Mouse (Mus musculus) myocyte (in vitro differentiated cells): ENCODE results near the gene Lsm10. TPM values are rescaled to one million over a fixed set of nuclear protein-coding genes. Genes with fewer than 3 reads are reported as not detected.
A peak's percentile ranks its signal among the peaks of the same experiment; 100 is the strongest.

Source experiments
- H3K27me3 ChIP-seq: one replicate; pipeline ENCODE4 v1.6.1; 2011; ENCODE audit not compliant: control insufficient read depth, insufficient read depth, insufficient read length
- H3K36me3 ChIP-seq: one replicate; pipeline ENCODE4 v1.6.1; 2011; ENCODE audit not compliant: control insufficient read depth, insufficient read depth
- H3K4me2 ChIP-seq: one replicate; pipeline ENCODE4 v1.6.1; 2011; ENCODE audit warnings: low read depth, control low read depth
- H3K4me3 ChIP-seq: one replicate; pipeline ENCODE4 v1.5.1; 2011; ENCODE audit warnings: mild to moderate bottlenecking, control low read depth, moderate library complexity
- H3K79me2 ChIP-seq: one replicate; pipeline ENCODE4 v1.6.1; 2011; ENCODE audit not compliant: control insufficient read depth, insufficient read depth
- H3ac ChIP-seq: one replicate; pipeline ENCODE4 v1.6.1; 2011; ENCODE audit not compliant: control insufficient read depth, insufficient read length
- CEBPB ChIP-seq: IDR thresholded peaks from 2 replicates; pipeline ENCODE4 v1.6.1; 2011; ENCODE audit warnings: mild to moderate bottlenecking, moderate library complexity; ENCODE audit not compliant: poor library complexity, insufficient read depth, severe bottlenecking
- E2F4 ChIP-seq: IDR thresholded peaks from one replicate; pipeline ENCODE4 v1.6.1; 2011; ENCODE audit warnings: mild to moderate bottlenecking, control low read depth, moderate library complexity; ENCODE audit not compliant: insufficient read depth
- MAX ChIP-seq: IDR thresholded peaks from one replicate; pipeline ENCODE4 v1.6.1; 2011; ENCODE audit warnings: low read depth, mild to moderate bottlenecking, control low read depth
- MYOD1 ChIP-seq, 3 experiments: IDR thresholded peaks; one replicate each; pipeline ENCODE4 v1.6.1; 2011; ENCODE audit warnings: control low read depth in 2 of 3, low read depth in 2 of 3, mild to moderate bottlenecking in 2 of 3, moderate library complexity in 1 of 3; ENCODE audit not compliant: insufficient read length in 2 of 3, control insufficient read depth in 1 of 3
- MYOG ChIP-seq, 3 experiments: IDR thresholded peaks; one replicate each; pipeline ENCODE4 v1.6.1; 2011; ENCODE audit warnings: control low read depth in 2 of 3, low read depth in 2 of 3, mild to moderate bottlenecking in 2 of 3; ENCODE audit not compliant: insufficient read length in 2 of 3, control insufficient read depth in 1 of 3, insufficient read depth in 1 of 3
- POLR2A ChIP-seq: IDR thresholded peaks from one replicate; pipeline ENCODE4 v1.6.1; 2011; ENCODE audit warnings: low read depth, mild to moderate bottlenecking, control low read depth, moderate library complexity; ENCODE audit not compliant: insufficient read length
- POLR2AphosphoS2 ChIP-seq: IDR thresholded peaks from one replicate; pipeline ENCODE4 v1.6.1; 2011; ENCODE audit warnings: low read depth, control low read depth; ENCODE audit not compliant: insufficient read length
- REST ChIP-seq: IDR thresholded peaks from one replicate; pipeline ENCODE4 v1.6.1; 2011; ENCODE audit warnings: mild to moderate bottlenecking, control low read depth, moderate library complexity; ENCODE audit not compliant: insufficient read depth, insufficient read length
- SRF ChIP-seq: IDR thresholded peaks from one replicate; pipeline ENCODE4 v1.6.1; 2011; ENCODE audit warnings: low read depth; ENCODE audit not compliant: control insufficient read depth, insufficient read length
- TCF12 ChIP-seq: IDR thresholded peaks from one replicate; pipeline ENCODE4 v1.6.1; 2011; ENCODE audit warnings: mild to moderate bottlenecking, control low read depth; ENCODE audit not compliant: poor library complexity, insufficient read depth, severe bottlenecking
- TCF3 ChIP-seq: IDR thresholded peaks from one replicate; pipeline ENCODE4 v1.6.1; 2011; ENCODE audit warnings: low read depth, control low read depth; ENCODE audit not compliant: insufficient read length
- USF1 ChIP-seq: IDR thresholded peaks from one replicate; pipeline ENCODE4 v1.6.1; 2011; ENCODE audit warnings: low read depth, mild to moderate bottlenecking, control low read depth, moderate library complexity
- polyA plus RNA-seq: library from polyadenylated mRNA; unstranded; fragments of >200 nt; fragmentation: generic; extraction: Trizol; gene quantifications from one replicate; pipeline ENCODE4 v1.2.1, GENCODE M21; 2012; ENCODE audit warnings: missing spikeins

Gene Lsm10
- 50.5 TPM for polyA plus RNA-seq

- Histone ChIP-seq H3ac (no peak within 1 kb of the TSS), H3K4me2 (peak within 1 kb of the TSS; percentile 81), H3K4me3 (peak within 1 kb of the TSS; percentile 53), H3K36me3 (peaks cover 3% of the 10 kb centered on the region), H3K79me2 (peaks cover 25% of the 10 kb centered on the region), H3K27me3 (no peaks in the 10 kb centered on the region)
- TF ChIP-seq POLR2A (peak; percentile 98), POLR2AphosphoS2 (peak; percentile 94), SRF (no peak), TCF12 (no peak), USF1 (no peak)
Measured at GRCm38 (mm10) chr4:126096464-126097111, at the start of gene Lsm10. Gene Lsm10, plus strand, starts transcription at chr4:126096623.

GRCm38 (mm10) chr4:126046851-126047585, 49.4 kb upstream of the Lsm10 start, which contains the start of gene Mrps15:
Gene Mrps15, plus strand, starts transcription at chr4:126046925.
- TF ChIP-seq POLR2A (peak; percentile 60), SRF (peak; percentile 84), USF1 (no peak)
- no peaks in the 10 kb centered on the region for H3K27me3 ChIP-seq
- no peaks in the 10 kb centered on the region for H3K79me2 ChIP-seq
- peak within 1 kb of the TSS; percentile 83 for H3K4me2 ChIP-seq
- H3ac ChIP-seq = peak within 1 kb of the TSS; percentile 61
- peak within 1 kb of the TSS; percentile 64 for H3K4me3 ChIP-seq
- H3K36me3 ChIP-seq = peaks cover 13% of the 10 kb centered on the region

- no peaks in the 10 kb centered on the region for H3K27me3 ChIP-seq
- H3K4me3 ChIP-seq = no peak overlapping the region
- TF ChIP-seq E2F4 = no peak
- TF ChIP-seq REST = no peak
- TF ChIP-seq POLR2A = no peak
- TF ChIP-seq CEBPB = no peak
- TF ChIP-seq MYOD1 (IDR thresholded peaks at IDR 0.05; ENCODE audit: control insufficient read depth in 1 of 3, insufficient read length in 2 of 3, low read depth in 2 of 3) = no peak
- TF ChIP-seq POLR2AphosphoS2 = no peak
- no peak for TF ChIP-seq TCF3
- no peak for TF ChIP-seq USF1
- TF ChIP-seq MYOG (IDR thresholded peaks at IDR 0.05; ENCODE audit: control insufficient read depth in 1 of 3, insufficient read depth in 1 of 3, insufficient read length in 2 of 3, low read depth in 2 of 3) = no peak
- TF ChIP-seq MAX = no peak
- TF ChIP-seq TCF12 = no peak
- no peak for TF ChIP-seq SRF
- no peaks in the 10 kb centered on the region for H3K79me2 ChIP-seq
- no peak overlapping the region for H3K4me2 ChIP-seq
- H3K36me3 ChIP-seq = peaks cover 25% of the 10 kb centered on the region
- no peak overlapping the region for H3ac ChIP-seq
Measured at GRCm38 (mm10) chr4:126051617-126052016, 44.8 kb upstream of the Lsm10 start.

- Histone ChIP-seq H3ac (no peak overlapping the region), H3K36me3 (peaks cover 7% of the 10 kb centered on the region), H3K4me3 (peak overlapping the region; percentile 65), H3K79me2 (no peaks in the 10 kb centered on the region), H3K27me3 (no peaks in the 10 kb centered on the region), H3K4me2 (peak overlapping the region; percentile 84)
- TF ChIP-seq TCF12 (no peak), POLR2AphosphoS2 (peak; percentile 11), MAX (no peak), E2F4 (no peak), SRF (no peak), MYOD1 (IDR thresholded peaks at IDR 0.05; ENCODE audit: control insufficient read depth in 1 of 3, insufficient read length in 2 of 3, low read depth in 2 of 3) (no peak), USF1 (no peak)
Measured at GRCm38 (mm10) chr4:126057207-126058133, 39.0 kb upstream of the Lsm10 start.
